Mouse (Mus musculus) lung, embryonic 14.5 days (tissue): ENCODE results near the gene Map3k5. TPM values are rescaled to one million over a fixed set of nuclear protein-coding genes. Genes with fewer than 3 reads are reported as not detected.

Experiments
- ATAC-seq: fragments of 200-750 bp; cut with Nextera tagmentation; 2 replicates; pipeline ENCODE4 v1.8.0; 2017; ENCODE audit warnings: mild to moderate bottlenecking, moderate TSS enrichment, moderate library complexity; ENCODE audit not compliant: insufficient read depth
- DNase-seq: peaks from one replicate; pipeline ENCODE4 v3.0.0-alpha.2; 2015
- H3K27ac ChIP-seq: fragments of 300-500 bp; sonication (generic); 2 replicates; pipeline ENCODE4 v1.5.1; 2014; ENCODE audit warnings: low read depth, mild to moderate bottlenecking, moderate library complexity
- H3K27me3 ChIP-seq: fragments of 300-500 bp; sonication (generic); 2 replicates; pipeline ENCODE4 v1.6.1; 2014; ENCODE audit warnings: low read length, control low read depth; ENCODE audit not compliant: insufficient read depth
- H3K36me3 ChIP-seq: fragments of 300-500 bp; sonication (generic); 2 replicates; pipeline ENCODE4 v1.6.1; 2014; ENCODE audit warnings: control low read depth; ENCODE audit not compliant: insufficient read depth
- H3K4me1 ChIP-seq: fragments of 300-500 bp; sonication (generic); 2 replicates; pipeline ENCODE4 v1.6.1; 2014; ENCODE audit warnings: antibody characterized with exemption, control low read depth; ENCODE audit not compliant: insufficient read depth
- H3K4me2 ChIP-seq: fragments of 300-500 bp; sonication (generic); 2 replicates; pipeline ENCODE4 v1.6.1; 2014; ENCODE audit warnings: mild to moderate bottlenecking
- H3K4me3 ChIP-seq: fragments of 300-500 bp; sonication (generic); 2 replicates; pipeline ENCODE4 v1.5.1; 2014; ENCODE audit warnings: low read depth, low read length
- H3K9ac ChIP-seq: fragments of 300-500 bp; sonication (generic); 2 replicates; pipeline ENCODE4 v1.6.1; 2014
- H3K9me3 ChIP-seq: fragments of 300-500 bp; sonication (generic); 2 replicates; pipeline ENCODE4 v1.6.1; 2016; ENCODE audit warnings: low read depth, low read length, control low read depth
- CTCF ChIP-seq: IDR thresholded peaks from 2 replicates; pipeline ENCODE4 v1.5.1; 2016; ENCODE audit warnings: antibody characterized with exemption, low read depth
- WGBS: fragments of 180-500 bp; shearing (Covaris S2); extraction: QIAGEN DNeasy Blood & Tissue Kit; methylation state at CpG from one replicate; pipeline ENCODE4 v1.1.7; 2014; 5-methylcytosine and 5-hydroxymethylcytosine counted together
- polyA plus RNA-seq: library from polyadenylated mRNA; unstranded; fragments of >200 nt; fragmentation: Nextera tagmentation; extraction: Ambion mirVana; gene quantifications from 2 replicates; pipeline ENCODE4 v1.2.1, GENCODE M21; 2014

Gene Map3k5
- polyA plus RNA-seq, 1 experiment from 2014 or later: 2.5 TPM

DNA sequence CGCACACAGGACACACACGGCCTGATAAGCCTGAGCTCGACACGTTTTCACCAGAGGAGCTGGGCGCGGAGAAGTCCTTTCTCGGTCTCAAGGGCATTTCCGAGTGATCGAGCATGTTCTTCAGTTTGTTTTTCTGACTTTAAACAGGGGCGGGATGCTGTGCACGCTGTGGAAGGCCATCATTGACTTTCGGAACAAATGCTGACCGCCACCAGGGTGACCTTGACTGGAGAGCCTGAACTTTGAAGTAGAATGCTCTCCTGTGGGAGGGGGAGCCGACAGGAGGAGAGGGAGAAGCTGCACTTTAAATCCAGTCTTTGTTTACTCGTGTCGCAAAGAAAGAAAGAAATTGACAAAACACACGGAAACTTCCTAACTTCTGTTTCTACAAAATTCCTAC is 207.1 kb downstream of the Map3k5 start:
- Histone ChIP-seq H3K4me3 (no peak overlapping the region), H3K27ac (no peak overlapping the region), H3K4me2 (no peak overlapping the region), H3K27me3 (no peaks in the 10 kb centered on the region), H3K9ac (no peak overlapping the region), H3K4me1 (no peaks in the 10 kb centered on the region), H3K9me3 (no peaks in the 10 kb centered on the region), H3K36me3 (no peaks in the 10 kb centered on the region)
- DNase-seq (no peak), ATAC-seq (no peak)
- WGBS: 46% methylated on average over 17 of the region's 17 CpGs
- TF ChIP-seq CTCF: no peak

DNA sequence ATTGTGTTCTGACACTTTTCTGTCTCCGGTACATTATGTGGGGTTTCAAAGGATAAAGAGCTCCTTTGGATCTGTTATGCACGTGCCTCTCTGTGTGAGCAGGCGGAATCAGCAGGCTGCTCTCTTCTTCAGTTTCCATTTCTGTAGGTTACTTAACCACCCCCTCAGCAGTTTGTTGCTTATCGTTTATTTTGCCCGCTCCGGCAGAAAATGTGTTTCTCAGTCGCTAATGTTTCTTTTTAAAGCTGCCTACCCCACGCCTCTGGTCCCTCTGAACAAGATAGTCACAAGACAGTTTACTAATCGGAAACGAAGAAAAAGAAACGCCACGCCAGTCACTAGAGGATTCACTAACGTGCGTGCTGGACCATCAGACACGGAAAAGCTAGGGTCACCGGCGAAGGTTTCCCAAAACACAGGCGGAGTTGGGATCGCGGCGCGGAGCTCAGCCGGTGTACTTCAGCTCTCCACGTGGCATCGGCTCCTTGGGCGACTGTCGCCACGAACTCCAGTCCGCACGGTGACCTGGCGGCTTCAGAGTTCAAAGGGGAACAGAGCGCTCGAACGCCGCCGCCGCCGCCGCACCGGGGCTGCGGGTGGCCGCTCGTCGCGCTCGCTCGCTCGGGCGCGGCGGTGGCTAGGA is 214.0 kb downstream of the Map3k5 start, which contains the start of gene Map7:
Gene Map7 (plus strand): TSS at position 342 of the 643 bp plus-strand sequence.
- no peak; the same call in 1 of the 2 replicates for TF ChIP-seq CTCF
- Histone ChIP-seq H3K27me3 (peaks cover 35% of the 10 kb centered on the region), H3K4me3 (peak within 1 kb of the TSS; percentile 72), H3K9ac (peak within 1 kb of the TSS; percentile 63), H3K4me1 (no peaks in the 10 kb centered on the region), H3K36me3 (no peaks in the 10 kb centered on the region), H3K9me3 (no peaks in the 10 kb centered on the region), H3K4me2 (peak within 1 kb of the TSS; percentile 93), H3K27ac (peak within 1 kb of the TSS; percentile 63)
- 2% methylated on average over 51 of the region's 51 CpGs for WGBS
- DNase-seq: peak; percentile 8
- ATAC-seq: peak; percentile 23

DNA sequence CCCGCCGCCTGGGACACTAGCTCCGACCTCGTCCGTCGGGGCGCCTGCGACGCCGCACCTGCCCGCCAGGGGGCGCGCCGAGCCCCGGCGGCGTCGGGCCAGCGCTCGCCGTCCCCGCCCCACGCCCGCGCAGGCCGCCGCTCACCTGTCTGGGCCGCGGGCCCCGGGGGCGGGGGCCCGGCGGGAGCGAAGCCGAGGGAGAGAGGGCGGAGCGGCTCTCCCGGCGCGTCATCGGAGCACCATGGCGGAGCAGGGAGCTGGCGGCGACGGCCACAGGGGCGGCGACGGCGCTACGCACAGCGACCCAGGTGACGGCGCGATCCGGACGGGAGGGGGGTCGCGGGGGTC is 214.5 kb downstream of the Map3k5 start:
- H3K4me2 ChIP-seq: peak overlapping the region; percentile 93
- peak overlapping the region; percentile 63 for H3K9ac ChIP-seq
- DNase-seq: peak; percentile 75
- peak overlapping the region; percentile 72 for H3K4me3 ChIP-seq
- under 1% methylated on average over 57 of the region's 58 CpGs for WGBS
- 0 out of 2 replicates have a peak, but pooled peaks have one; percentile 1 for TF ChIP-seq CTCF
- no peaks in the 10 kb centered on the region for H3K36me3 ChIP-seq
- H3K9me3 ChIP-seq: no peaks in the 10 kb centered on the region
- H3K4me1 ChIP-seq: no peaks in the 10 kb centered on the region
- ATAC-seq: peak; percentile 87
- 0 out of 2 replicates have a peak overlapping the region, but pooled peaks have one; percentile 63 for H3K27ac ChIP-seq
- peaks cover 35% of the 10 kb centered on the region for H3K27me3 ChIP-seq

GRCm38 (mm10) chr10:20149121-20149834 is 215.0 kb downstream of the Map3k5 start:
- Histone ChIP-seq H3K4me3 (peak overlapping the region; percentile 72), H3K4me2 (peak overlapping the region; percentile 93), H3K9me3 (no peaks in the 10 kb centered on the region), H3K4me1 (no peaks in the 10 kb centered on the region), H3K27ac (peak overlapping the region; percentile 63), H3K36me3 (no peaks in the 10 kb centered on the region), H3K27me3 (peaks cover 35% of the 10 kb centered on the region), H3K9ac (peak overlapping the region; percentile 63)
- ATAC-seq (peak; percentile 65), DNase-seq (peak; percentile 70)
- under 1% methylated on average over 60 of the region's 74 CpGs for WGBS
- TF ChIP-seq CTCF: no peak

GRCm38 (mm10) chr10:20149835-20150355 is 215.6 kb downstream of the Map3k5 start:
- peak overlapping the region; percentile 93 for H3K4me2 ChIP-seq
- H3K27ac ChIP-seq: no peak overlapping the region
- no peak for TF ChIP-seq CTCF
- H3K27me3 ChIP-seq: peaks cover 35% of the 10 kb centered on the region
- peak overlapping the region; percentile 63 for H3K9ac ChIP-seq
- DNase-seq (peak; percentile 15), ATAC-seq (no peak)
- 4% methylated on average over 13 of the region's 13 CpGs for WGBS
- no peaks in the 10 kb centered on the region for H3K36me3 ChIP-seq
- H3K4me3 ChIP-seq: peak overlapping the region; percentile 72
- H3K4me1 ChIP-seq: no peaks in the 10 kb centered on the region
- H3K9me3 ChIP-seq: no peaks in the 10 kb centered on the region

DNA sequence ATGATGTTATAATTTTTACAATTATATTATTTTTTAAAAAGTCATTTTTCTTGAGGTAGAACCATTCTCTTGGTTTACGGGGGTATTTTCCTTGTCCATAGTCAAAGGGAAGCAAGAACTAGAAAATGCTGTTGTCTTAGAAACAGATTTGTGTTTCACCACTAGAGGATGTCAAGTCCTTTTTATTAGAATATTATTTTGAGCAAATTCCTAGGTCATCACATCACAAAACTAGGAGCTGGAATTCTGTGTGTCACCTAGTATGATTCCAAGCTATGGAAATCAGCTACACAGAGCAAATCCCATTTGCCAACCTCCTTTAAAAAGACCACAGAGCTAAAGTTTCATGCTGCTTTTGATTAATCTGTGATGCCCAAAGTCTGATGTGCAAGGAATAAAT is 217.9 kb downstream of the Map3k5 start:
- H3K36me3 ChIP-seq: no peaks in the 10 kb centered on the region
- DNase-seq (peak; percentile 31), ATAC-seq (no peak)
- no peak overlapping the region for H3K9ac ChIP-seq
- H3K4me2 ChIP-seq: no peak overlapping the region
- 90% methylated on average over 1 of the region's 1 CpGs for WGBS
- H3K4me3 ChIP-seq: no peak overlapping the region
- no peaks in the 10 kb centered on the region for H3K4me1 ChIP-seq
- no peak overlapping the region for H3K27ac ChIP-seq
- H3K9me3 ChIP-seq: no peaks in the 10 kb centered on the region
- peaks cover 35% of the 10 kb centered on the region for H3K27me3 ChIP-seq
- peak; percentile 54 for TF ChIP-seq CTCF

GRCm38 (mm10) chr10:20153507-20153906 is 219.2 kb downstream of the Map3k5 start:
- DNase-seq (no peak), ATAC-seq (no peak)
- Histone ChIP-seq H3K4me3 (no peak overlapping the region), H3K36me3 (no peaks in the 10 kb centered on the region), H3K27me3 (peaks cover 23% of the 10 kb centered on the region), H3K9ac (no peak overlapping the region), H3K4me1 (no peaks in the 10 kb centered on the region), H3K4me2 (no peak overlapping the region), H3K27ac (no peak overlapping the region), H3K9me3 (no peaks in the 10 kb centered on the region)
- 45% methylated on average over 2 of the region's 2 CpGs for WGBS
- TF ChIP-seq CTCF: no peak
